Mouse (Mus musculus) regulatory T cell (primary cell): Measurements from ENCODE around the gene Unc79.

ENCODE experiments used
- in situ Hi-C: fragments of 300-600 bp; cut with MboI, MseI; formaldehyde crosslinking; loops from one replicate; pipeline ENCODE4 v1.15.1; 2025; ENCODE audit warnings: high pct_unique_total_duplicates

The Unc79 gene

DNA sequence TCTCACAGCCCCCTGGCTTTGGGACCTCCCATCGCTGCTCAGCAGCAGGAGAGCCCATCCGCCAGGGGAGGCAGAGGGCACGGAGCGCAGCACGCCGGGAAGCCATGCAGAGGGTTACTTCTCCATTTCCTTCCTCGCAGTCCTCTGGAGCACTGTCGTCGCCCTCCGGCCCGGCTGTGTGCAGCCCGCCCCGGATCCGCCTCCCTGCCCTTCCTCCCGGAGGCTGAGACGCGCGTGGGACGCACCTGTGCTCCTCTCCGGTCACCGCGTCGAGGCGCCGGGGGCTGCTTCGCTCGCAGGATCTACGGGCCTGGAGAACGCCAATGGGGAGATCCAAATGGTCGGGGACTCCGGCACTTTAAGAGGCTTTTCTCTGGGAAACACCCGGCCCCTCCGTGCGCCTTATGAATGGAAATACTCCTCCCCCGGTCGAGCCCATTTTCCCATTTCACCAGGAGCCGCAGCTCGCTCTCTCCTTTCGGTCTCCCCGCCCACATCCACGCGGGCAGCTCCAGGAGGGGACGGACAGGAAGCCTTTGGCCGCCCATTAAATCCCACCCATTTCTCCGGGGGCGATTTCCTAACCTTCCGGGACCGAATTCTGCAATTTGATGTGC, at the start of gene Unc79:
Unc79 (plus strand) TSS at position 82 of the 617 bp plus-strand sequence.
- in situ Hi-C loops, result no loop called here

- in situ Hi-C loops, result no loop called here
Observed at GRCm38 (mm10) chr12:102899091-102899490, 49.6 kb upstream of the Unc79 start, which contains the start of gene Cox8c. Gene Cox8c, plus strand, starts transcription at chr12:102899316.

GRCm38 (mm10) chr12:102908191-102908590, 40.5 kb upstream of the Unc79 start:
- in situ Hi-C loops, result no loop called here

- in situ Hi-C loops, result no loop called here
Observed at GRCm38 (mm10) chr12:102916073-102916472, 32.6 kb upstream of the Unc79 start.

DNA sequence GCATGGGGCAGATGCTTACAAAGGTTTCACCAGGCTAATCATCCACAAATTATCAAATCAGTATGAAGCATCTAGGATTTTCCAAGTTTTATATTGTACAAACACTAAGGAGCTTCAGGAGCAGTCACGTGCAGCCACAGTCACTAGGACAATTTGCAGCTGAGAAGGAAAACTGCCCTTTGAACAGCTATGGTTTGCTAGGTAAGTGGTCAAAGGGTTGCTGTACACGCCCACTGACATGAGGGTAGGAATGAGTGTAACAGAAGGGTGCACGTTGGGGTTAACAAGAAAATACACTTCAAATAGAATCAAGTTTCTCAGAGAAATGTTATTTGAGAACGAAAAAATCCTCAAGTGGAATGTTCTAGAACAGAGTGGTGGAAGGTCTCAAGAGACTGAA, 18.9 kb upstream of the Unc79 start:
- in situ Hi-C loops, result loop anchor here (5.0 kb wide), 1 partner anchor 48 kb away; no protein-coding TSS in a partner anchor

GRCm38 (mm10) chr12:102930335-102930734, 18.3 kb upstream of the Unc79 start:
- in situ Hi-C loops, result no loop called here

- in situ Hi-C loops, result no loop called here
Observed at GRCm38 (mm10) chr12:102930789-102931188, 17.9 kb upstream of the Unc79 start.

- in situ Hi-C loops, result no loop called here
Observed at GRCm38 (mm10) chr12:102935892-102936291, 12.8 kb upstream of the Unc79 start.

DNA sequence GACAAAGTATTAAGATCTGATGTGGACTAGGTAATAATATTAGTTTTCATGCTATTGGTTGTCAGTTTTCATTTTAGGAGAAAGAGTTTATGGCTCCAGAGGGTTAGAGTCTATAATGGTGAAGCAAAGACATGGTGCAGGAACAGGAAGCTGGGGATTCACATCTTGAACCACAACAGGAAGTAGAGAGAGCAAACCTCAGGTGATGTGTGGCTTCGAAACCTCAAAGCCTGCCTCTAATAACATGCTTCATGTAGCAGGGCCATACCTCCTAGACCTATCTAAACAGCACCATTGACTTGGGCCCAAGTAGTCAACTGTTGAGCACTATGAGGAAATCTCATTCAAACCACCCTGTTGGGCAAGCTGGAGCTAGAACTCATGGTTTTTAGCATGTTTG, 3.1 kb upstream of the Unc79 start:
- in situ Hi-C loops, result no loop called here

- in situ Hi-C loops, result no loop called here
Observed at GRCm38 (mm10) chr12:102947826-102948225, 833 bp upstream of the Unc79 start.

GRCm38 (mm10) chr12:102949395-102950208, 943 bp downstream of the Unc79 start:
- in situ Hi-C loops, result no loop called here

DNA sequence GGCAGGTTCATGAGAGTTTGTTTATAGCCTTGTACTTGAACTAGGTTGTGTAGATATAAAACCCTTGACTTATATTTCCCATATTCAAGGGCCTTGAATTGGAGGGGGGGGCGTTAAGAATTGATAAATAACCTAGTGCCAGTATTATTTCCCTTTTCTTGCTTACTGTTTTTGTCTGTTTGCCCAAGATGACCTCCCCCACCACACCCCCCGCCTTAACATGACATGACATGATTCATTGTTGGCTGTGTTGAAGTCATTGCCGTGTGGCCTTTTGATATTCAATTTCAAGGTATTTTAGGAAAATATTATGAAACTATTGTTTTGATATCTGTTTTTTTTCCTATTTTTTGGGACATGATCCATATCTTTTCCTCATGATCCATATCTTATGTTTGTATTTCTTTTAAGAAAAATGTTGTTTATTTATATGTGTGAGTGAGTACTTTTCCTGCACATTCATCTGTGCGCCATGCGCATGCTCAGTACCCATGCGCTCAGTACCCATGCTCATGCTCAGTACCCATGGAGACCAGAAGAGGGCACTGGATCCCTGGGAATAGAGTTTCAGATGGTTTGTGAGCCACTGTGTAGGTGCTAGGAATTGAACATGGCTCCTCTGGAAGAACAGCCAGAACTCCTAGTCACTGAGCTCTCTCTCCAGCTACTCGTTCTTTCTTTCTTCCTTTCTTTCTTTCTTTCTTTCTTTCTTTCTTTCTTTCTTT, 11.6 kb downstream of the Unc79 start:
- in situ Hi-C loops, result no loop called here

DNA sequence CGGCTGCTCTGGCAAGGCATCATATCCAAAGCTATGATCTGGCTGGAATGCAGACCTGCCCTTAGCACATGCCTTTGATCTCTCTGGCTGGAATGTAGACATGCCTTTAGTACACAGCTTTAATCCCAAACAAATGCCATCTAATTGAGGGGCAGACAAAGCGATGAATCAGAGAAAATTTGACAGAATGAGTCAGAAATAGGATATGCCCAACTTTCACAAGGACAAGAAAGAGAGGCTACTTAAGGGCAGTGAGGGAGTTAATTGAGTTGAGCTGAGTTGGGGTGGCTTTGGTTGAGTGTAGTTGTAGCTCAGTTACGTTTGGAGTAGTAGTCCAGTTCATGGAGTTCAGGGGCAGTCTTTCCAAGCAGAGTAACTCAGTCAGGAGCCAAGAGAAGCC, 12.4 kb downstream of the Unc79 start:
- in situ Hi-C loops, result no loop called here

GRCm38 (mm10) chr12:102964486-102964885, 15.8 kb downstream of the Unc79 start:
- in situ Hi-C loops, result no loop called here

DNA sequence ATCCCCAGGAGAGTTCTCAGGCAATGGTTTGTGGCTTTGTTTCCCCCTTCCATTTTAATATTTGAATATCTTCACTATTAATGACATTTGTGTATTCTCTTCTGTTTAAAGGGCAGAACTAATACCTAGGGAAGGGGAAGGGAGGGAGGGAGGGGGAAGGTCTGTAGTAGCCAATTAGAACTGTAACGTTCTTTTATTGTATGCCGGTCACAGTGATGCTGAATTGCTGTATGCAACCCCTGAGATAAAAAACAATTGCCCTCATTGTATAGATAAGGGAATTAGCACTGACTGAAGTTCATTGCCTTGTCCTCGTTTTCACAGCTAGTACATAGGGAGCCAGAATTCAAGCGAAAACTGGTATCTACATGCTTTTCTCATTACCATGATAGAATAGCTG, 31.9 kb downstream of the Unc79 start:
- in situ Hi-C loops, result no loop called here

GRCm38 (mm10) chr12:102981543-102981942, 32.9 kb downstream of the Unc79 start:
- in situ Hi-C loops, result no loop called here

DNA sequence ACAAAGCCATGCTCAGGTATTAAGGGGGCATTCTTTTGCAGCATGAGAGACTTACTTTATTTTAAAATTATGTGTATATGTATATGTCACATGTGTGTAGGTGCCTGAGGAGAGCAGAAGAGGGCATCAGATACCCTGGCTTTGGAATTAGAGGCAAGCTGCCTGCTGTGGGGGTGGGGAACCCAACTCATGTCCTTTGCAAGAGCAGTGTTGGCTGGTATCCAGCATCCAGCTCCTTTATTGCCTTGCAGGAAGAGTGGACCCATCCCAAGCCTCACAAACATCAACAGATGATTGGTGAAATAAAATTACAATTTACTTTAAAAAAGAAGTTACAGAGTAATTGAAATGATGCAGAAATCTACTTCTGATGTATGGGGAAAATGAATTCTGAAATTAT, 36.7 kb downstream of the Unc79 start:
- in situ Hi-C loops, result no loop called here

DNA sequence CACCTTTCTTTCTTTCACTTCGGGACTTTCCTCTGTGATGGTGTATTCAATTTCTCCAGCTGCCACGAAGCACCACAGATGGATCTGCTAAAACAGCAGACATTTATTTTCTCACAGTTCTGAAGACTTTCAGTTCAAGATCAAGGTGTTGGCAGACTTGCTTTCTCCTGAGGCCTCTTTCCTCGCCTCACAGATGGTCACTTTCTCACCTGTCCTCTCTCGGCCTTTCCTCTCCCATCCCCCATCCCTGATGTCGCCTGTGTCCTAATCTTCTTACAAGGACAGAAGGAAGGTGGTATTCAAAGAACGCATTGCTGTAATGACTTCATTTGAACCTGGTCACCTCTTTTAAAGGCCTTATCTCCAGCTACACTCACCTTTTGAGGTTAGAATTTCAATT, 39.1 kb downstream of the Unc79 start:
- in situ Hi-C loops, result no loop called here

DNA sequence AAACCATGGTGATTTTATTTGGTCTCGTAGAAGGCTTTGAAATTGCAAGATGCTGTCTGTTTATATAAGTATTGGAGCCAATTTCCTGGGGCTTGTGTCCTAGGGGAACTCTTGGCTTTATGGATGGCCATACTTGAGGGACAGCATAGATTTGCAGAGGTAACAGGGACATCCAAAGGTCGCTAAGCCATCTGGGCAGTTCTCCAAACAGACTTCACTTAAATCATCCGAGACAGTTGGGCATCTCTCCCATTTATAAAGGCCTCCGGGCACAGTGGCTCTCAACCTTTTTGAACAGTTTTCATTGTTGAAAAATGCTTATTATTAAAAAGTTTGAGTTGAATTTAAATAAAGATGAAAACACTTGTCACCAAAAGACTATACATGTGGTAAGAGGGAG, 59.8 kb downstream of the Unc79 start:
- in situ Hi-C loops, result no loop called here

GRCm38 (mm10) chr12:103018161-103018560, 69.5 kb downstream of the Unc79 start:
- in situ Hi-C loops, result no loop called here

DNA sequence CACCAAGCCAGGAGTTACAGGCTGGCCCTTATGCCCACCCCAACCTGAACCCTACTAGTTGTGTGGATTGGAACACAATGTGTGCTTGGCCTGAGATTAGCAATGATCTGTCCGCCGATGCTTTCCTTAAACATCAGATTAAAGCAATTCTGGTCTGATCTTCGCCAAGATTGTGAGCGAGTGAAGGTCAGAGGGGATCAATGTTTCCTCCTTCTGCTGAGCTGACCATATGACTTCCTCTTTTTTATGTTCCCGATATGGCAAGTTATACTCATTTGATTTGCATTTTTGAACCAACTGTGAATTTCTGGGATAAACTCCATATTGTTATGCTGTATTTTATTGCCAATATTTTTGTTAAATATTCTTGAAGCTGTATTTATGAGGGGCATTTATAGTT, 88.0 kb downstream of the Unc79 start:
- in situ Hi-C loops, result loop anchor here (10.0 kb wide), 1 partner anchor 788 kb away; no protein-coding TSS in a partner anchor

DNA sequence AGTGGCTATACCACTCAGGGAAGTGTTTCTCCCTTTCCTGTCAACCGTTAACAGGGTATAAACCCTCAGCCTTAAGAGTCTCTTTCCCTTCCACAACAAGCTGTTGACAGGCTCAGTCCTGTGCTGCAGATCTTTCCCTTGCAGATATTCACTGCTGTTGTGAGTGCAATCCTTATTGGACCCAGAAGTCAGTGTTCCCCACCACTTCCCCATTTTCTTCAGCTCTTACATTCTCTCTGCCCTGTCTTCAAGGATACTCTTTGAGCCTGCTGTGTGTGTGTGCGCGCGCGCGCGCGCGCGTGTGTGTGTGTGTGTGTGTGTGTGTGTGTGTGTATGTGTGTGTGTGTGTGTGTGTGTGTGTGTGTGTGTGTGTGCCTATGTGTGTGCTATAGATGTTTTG, 90.7 kb downstream of the Unc79 start:
- in situ Hi-C loops, result loop anchor here (10.0 kb wide), 1 partner anchor 785 kb away; no protein-coding TSS in a partner anchor
